Mouse (Mus musculus) MEL (cell line): ENCODE measurements around the gene Cd79b.

ENCODE experiments used
- CTCF ChIP-seq, 3 experiments: IDR thresholded peaks in 2 of 3; conservative IDR thresholded peaks in 1 of 3; 2 replicates each; pipeline ENCODE4 v1.5.1; 2011 to 2012; ENCODE audit warnings: low read length in 3 of 3, low read depth in 2 of 3, mild to moderate bottlenecking in 2 of 3, improper control_type of control experiment in 1 of 3, inconsistent platforms in 1 of 3, mixed read lengths in 1 of 3, moderate library complexity in 1 of 3; ENCODE audit not compliant: control insufficient read depth in 1 of 3, insufficient read depth in 1 of 3, poor library complexity in 1 of 3, severe bottlenecking in 1 of 3
- EP300 ChIP-seq, 2 experiments: IDR thresholded peaks; 2 replicates each; pipeline ENCODE4 v1.6.1; 2011; ENCODE audit warnings: improper control_type of control experiment in 2 of 2, low read length in 2 of 2, low read depth in 1 of 2, mild to moderate bottlenecking in 1 of 2
- HCFC1 ChIP-seq: IDR thresholded peaks from 2 replicates; pipeline ENCODE4 v1.6.1; 2012; ENCODE audit warnings: low read depth, mild to moderate bottlenecking, inconsistent platforms, low read length, improper control_type of control experiment, moderate library complexity
- MAX ChIP-seq: IDR thresholded peaks from 2 replicates; pipeline ENCODE4 v1.6.1; 2011; ENCODE audit warnings: low read length, improper control_type of control experiment
- MAZ ChIP-seq: IDR thresholded peaks from 2 replicates; pipeline ENCODE4 v1.6.1; 2012; ENCODE audit warnings: low read depth, mild to moderate bottlenecking, inconsistent platforms, low read length, improper control_type of control experiment
- MYC ChIP-seq: IDR thresholded peaks from 2 replicates; pipeline ENCODE4 v1.6.1; 2011; ENCODE audit warnings: low read depth, mild to moderate bottlenecking, low read length, improper control_type of control experiment, moderate library complexity
- POLR2A ChIP-seq, 2 experiments: IDR thresholded peaks; 2 replicates each; pipeline ENCODE4 v1.6.1; 2011 to 2012; ENCODE audit warnings: low read length in 2 of 2, mild to moderate bottlenecking in 2 of 2, control low read depth in 1 of 2, improper control_type of control experiment in 1 of 2, low read depth in 1 of 2, moderate library complexity in 1 of 2; ENCODE audit not compliant: control insufficient read depth in 1 of 2, insufficient read depth in 1 of 2, poor library complexity in 1 of 2
- SIN3A ChIP-seq: IDR thresholded peaks from 2 replicates; pipeline ENCODE4 v1.6.1; 2012; ENCODE audit warnings: low read length, improper control_type of control experiment, inconsistent platforms
- TAL1 ChIP-seq: IDR thresholded peaks from 2 replicates; pipeline ENCODE4 v1.6.1; 2012; ENCODE audit warnings: mild to moderate bottlenecking, inconsistent platforms, low read length, moderate library complexity, mixed read lengths
- USF1 ChIP-seq: IDR thresholded peaks from 2 replicates; pipeline ENCODE4 v1.6.1; 2014; ENCODE audit warnings: low read depth, mild to moderate bottlenecking, inconsistent platforms, low read length, improper control_type of control experiment, moderate library complexity
- ZC3H11A ChIP-seq: IDR thresholded peaks from 2 replicates; pipeline ENCODE4 v1.6.1; 2012; ENCODE audit warnings: low read depth, mild to moderate bottlenecking, inconsistent platforms, low read length, improper control_type of control experiment
- ZMIZ1 ChIP-seq: IDR thresholded peaks from 2 replicates; pipeline ENCODE4 v1.6.1; 2012; ENCODE audit warnings: low read depth, mild to moderate bottlenecking, inconsistent platforms, low read length, improper control_type of control experiment, moderate library complexity
- ZNF384 ChIP-seq: IDR thresholded peaks from 2 replicates; pipeline ENCODE4 v1.6.1; 2012; ENCODE audit warnings: low read depth, mild to moderate bottlenecking, inconsistent platforms, low read length, improper control_type of control experiment

DNA sequence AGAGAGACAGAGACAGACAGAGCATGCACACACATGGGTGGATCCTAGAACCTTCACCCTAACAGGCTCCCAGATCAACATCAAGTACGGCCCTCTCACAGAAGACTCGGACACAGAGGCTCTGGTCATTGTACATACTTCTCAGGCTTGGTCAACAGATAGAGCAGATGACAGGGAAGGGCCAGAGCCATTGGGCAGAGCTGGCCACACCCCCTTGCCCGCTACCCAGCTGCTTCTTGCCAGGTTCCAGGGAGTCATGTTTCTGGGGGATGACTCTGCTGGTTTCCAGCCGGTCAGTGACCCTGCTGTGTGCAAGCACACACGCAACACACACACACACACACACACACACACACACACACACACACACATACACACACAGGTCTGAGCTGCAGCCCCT, 36.3 kb upstream of the Cd79b start:
- TF ChIP-seq CTCF (IDR thresholded peaks at IDR 0.05 in 2 of 3, conservative IDR thresholded peaks at IDR 0.05 in 1 of 3; ENCODE audit: control insufficient read depth in 1 of 3, insufficient read depth in 1 of 3, low read depth in 2 of 3, low read length in 3 of 3, poor library complexity in 1 of 3, severe bottlenecking in 1 of 3) (no peak), MYC (no peak), MAZ (no peak), MAX (no peak), ZC3H11A (no peak), USF1 (no peak), EP300 (IDR thresholded peaks at IDR 0.05; ENCODE audit: low read depth in 1 of 2, low read length in 2 of 2) (no peak), HCFC1 (no peak), POLR2A (IDR thresholded peaks at IDR 0.05; ENCODE audit: control insufficient read depth in 1 of 2, insufficient read depth in 1 of 2, low read depth in 1 of 2, low read length in 2 of 2, poor library complexity in 1 of 2) (no peak), ZNF384 (no peak), ZMIZ1 (no peak), SIN3A (no peak), TAL1 (no peak)
